Mouse (Mus musculus): Measurements from ENCODE around the gene Ap1ar.

- TF ChIP-seq CTCF (IDR thresholded peaks at IDR 0.05; ENCODE audit: control insufficient read depth, insufficient read depth, low read length) = no peak
- no peak for TF ChIP-seq POLR2A (IDR thresholded peaks at IDR 0.05; ENCODE audit: borderline replicate concordance, control insufficient read depth, low read depth, low read length)
These were observed 785 bp upstream of the Ap1ar start for GRCm38 (mm10) chr3:127837972-127838644.

Data from bone marrow, adult 2 months (tissue).